Mouse (Mus musculus) thymus, postnatal 14 days (tissue): ENCODE measurements around the gene Slc15a1.

Source experiments
- DNase-seq: peaks from one replicate; pipeline ENCODE4 v3.0.0; 2021

Gene Slc15a1

DNA sequence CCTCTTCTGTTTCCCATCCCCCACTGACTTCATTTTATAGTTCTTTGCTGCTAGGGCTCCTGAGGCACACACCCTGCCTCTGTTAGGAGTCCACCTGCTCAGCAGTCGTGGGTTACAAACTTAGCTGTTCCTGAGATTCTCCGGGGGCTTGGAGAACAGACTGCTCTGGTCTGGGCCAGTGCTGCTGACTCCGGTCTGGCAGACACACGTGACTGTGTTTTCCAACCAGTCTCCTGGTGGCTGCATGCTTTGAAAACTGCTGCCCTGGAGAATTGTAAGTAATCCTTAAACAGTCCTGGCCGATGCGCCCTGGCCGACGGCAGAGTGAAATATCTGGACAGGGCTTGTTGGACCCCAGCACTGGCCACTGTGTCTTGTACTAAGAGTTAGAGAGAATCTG, 12.7 kb downstream of the Slc15a1 start:
- DNase-seq: no peak

DNA sequence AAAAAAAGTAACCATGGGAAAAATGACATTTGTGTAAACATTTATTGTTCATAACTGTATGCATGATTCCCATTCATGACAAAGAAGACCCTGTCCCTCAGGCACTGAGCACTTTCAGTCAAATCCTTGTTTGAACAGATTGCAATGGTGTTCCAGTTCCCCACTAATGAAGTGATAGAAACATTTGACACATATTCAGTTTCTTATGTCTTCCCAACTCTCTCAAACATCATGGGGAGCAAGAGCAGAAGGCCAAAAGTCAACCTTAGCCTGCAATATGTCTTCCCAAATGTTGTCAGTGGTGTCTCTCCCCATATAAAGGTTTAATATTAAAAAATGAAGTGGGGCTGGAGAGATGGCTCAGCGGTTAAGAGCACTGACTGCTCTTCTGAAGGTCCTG, 19.3 kb downstream of the Slc15a1 start:
- DNase-seq: no peak

DNA sequence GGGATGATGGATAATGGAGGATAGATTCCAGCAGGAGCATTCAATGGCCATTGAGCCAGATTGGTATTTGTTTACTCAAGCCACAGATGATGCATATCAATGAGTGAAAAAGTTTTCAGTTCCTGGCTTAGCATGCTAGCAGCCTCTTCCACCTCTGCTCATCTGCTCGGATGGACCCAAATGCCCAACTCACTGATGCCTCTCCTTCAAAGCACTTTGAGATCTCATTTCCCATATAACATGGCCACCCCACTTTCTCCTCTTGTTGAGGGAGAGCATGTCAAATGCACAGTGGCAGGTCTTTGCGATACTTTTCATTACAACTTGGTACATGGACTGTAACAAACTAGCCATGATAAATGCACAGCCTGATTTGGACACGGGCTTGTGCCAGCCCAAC, 20.6 kb downstream of the Slc15a1 start:
- DNase-seq: no peak

DNA sequence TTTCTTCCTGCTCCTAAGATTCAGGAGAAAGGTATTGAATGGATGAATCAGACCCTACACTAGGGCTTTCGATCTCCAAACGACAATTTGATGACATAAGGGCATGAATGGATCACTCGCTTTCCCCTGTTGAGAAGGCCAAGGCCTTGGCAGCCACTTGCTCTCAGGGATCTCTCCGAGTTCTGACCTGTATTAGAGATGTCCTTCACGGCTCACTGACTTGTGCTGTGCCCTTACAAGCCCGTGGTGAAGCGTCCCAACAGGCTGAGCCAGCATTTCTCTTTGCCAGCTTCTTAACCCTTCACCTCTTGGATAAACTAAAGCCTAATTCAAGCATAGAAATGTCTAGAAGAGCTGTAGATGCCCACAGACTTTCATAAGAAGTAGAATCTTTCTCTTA, 22.9 kb downstream of the Slc15a1 start:
- no peak for DNase-seq

DNA sequence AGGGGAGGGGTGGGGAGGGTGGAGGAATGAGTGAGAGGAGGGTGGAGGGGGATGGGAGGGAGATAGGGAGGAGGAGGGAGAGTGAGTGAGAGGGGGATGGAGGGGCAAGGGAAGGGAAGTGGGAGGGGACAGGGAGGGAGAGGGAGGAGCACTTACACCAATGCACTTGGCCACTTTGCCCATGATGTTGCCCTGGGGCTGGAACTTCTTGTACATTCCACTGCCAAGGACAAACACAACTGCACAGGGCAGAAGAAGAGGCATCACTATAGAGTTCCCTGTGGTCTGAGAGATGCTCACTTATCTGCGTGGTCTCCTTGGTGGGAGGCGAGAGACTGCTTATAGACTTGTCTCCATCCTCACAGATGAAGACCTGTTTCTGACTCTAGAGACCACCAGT, 23.5 kb downstream of the Slc15a1 start:
- no peak for DNase-seq

DNA sequence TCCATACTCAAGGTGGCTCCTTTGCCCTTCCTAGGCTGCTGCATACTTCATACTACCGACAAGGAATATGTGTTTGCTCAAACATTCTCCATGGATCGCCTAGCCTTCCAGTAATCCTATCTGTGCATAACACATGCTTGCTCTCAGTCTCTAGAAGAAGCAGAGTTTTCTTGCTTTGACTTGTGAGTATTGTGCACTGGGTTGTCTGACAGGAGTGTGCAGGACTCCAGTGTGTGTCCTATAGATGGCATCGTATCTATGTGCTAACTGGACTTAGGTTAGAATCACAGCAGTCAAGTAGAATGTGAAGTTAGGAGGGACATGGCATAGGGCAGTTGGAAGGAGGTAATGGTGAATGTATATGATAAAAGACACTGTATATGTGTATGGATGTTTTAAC, 26.0 kb downstream of the Slc15a1 start:
- no peak for DNase-seq

DNA sequence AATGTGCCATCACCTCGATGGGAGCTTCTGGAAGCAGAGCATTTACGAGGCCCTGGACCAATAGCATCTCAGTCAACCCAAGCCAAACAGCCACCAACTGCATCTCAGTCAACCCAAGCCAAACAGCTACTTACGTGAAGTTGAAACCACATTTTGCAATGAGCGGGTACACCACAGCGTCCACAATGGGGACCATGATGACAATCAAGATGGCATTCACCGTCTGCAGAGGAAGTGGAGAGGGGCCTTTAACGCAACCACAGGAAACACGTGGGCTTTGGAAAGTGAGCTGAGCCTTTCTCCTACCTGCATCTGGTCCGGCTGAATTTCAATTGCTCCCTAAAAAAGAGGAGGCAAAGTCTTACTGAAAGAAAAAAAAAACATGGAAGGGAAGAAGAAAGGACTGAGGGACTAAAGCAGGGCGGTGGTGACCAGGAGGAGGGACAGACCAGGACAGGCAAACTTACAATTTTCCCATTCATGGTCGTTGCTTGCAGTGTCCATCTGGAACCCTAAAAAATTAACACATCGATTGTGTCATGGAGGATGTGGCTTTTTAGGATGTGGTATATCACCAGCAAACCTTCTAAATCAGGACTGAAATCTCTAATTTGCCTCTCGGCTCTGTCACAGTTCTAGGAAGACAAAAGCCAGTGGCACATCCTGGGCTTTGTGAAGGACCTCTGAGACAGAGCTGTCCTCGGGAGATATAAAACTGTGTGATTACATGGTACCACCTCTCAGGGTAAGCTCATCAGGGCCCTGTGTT, 26.9 kb downstream of the Slc15a1 start:
- peak; percentile 54 for DNase-seq

DNA sequence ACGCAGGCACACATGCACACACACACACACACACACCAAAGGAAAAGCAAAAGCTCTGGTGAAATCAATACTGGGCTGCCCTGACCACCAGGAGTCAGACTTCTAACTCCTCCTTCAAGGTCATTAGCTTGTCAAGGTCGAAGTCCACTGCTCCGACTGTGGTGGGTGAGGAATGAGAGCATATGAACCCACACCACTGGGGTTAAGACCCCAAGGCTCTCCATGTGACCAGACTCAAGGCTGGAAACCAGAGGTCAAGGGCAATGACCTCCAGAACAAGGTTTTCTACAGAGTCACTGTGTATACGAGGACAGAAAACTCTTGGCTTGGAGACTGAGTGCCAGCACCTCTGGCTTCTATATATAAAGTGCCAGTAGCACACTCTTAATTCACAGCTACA, 31.2 kb downstream of the Slc15a1 start:
- no peak for DNase-seq

DNA sequence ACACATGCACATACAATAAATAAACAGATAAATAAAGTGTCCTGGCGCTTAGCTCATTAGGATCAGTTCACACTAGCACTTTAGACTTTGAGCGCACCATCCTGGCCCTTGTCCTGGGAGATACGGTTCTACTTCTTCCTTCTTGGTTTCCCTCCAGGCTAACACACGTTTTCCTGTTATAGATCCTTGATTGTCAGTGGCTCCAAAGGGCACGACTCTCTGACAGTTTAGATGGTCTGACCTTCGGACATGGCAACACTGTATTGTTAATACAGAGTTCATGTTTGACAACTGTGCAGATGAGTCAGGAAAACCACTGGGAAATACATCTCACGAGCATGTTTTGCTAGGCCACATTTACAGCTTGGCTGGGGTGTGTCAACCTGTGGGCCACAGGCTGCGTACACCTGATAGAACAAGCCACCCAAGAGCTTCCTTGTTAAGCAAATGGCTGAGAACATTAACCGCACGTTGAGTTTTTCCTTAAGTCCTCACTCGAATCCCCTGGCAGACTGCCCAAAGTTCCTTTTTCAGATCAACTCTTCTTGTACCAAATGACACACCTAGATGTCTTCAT, 33.4 kb downstream of the Slc15a1 start:
- no peak for DNase-seq

DNA sequence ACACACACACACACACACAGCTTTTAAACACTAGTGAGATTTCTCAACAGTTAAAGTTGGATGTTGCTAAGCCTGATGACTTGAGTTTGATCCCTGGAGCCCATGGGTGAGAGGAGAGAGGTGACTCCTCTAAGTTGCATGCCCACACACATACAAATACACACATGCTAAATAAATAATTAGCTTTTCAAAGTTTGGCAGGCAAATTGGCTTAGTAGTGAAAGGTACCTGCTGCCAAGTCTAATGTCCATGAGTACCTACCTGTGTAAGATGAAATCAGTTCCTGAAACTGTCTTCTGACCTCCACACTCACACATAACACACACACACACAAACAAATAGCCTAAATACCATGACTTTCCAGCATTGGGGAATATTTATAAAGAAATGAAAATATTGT, 35.5 kb downstream of the Slc15a1 start:
- DNase-seq: no peak

DNA sequence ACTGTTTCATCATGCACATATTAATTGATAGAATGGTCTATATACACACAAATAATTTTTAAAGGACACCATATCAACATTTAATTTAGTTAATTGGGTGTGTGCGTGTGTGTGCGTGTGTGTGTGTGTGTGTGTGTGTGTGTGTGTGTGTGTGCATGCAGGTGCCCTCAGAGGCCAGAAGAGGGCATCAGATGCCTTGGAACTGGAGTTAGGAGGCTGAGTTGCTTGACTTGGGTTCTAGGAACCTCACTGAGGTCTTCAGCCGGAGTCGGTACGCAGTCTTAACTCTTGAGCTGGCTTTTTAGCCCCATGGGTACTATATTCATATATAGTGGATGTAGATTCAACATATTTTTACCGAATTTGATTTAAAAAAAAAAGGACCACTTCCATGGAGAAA, 37.4 kb downstream of the Slc15a1 start:
- DNase-seq: no peak

DNA sequence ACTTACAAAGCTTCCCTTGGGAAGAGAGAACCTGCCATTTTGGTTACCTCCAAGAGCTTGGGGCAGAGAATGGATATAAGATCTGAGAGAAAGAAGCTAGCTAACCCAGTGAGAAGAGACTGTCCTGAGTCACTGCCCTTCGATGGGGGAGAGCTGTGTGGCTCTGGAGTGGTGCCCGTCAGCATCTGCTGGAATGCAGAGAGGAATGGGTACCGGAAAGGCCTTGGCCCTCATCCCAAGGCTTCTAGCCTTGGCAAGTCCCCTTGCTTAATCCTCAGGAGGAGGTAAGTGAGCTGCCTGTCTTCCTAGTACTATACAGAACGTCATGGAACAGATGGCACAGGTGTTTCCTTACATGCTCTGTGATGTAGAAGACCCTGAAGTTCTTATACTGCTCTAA, 38.6 kb downstream of the Slc15a1 start:
- DNase-seq: no peak

DNA sequence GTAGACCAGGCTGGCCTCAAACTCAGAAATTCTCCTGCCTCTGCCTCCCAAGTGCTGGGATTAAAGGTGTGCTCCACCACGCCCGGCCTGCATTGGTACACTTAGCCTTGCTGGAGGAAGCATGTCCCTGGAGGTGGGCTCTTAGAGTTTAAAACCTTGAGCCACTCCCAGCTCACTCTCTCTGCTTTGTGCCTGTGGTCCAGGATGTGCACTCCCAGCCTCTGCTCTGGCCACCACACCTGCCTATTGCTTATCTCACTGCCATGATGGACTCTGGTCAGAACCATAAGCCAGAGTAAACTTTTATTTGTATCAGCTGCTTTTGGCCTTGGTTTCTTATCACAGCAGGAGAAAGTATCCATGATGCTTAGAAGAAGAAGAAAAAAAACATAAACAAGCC, 40.7 kb downstream of the Slc15a1 start:
- DNase-seq: no peak

DNA sequence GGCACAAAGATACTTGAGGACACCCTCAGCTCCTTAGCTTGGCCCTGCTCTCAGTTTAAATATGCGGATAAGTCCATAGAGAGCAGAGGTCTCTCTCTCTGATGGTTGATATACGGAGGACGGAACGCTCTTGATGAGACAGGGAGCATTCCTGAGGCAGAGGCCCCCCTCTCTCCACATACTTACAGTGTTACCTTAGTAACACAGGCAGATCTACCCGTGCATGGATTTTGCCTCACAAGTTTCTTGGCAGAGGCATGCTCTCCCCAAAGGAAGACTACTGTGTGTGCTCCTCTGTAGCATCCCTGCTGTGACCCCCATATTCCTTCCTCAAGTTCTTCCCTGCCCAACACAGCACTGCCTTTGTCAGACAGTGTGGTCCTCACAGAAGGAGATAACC, 42.3 kb downstream of the Slc15a1 start:
- no peak for DNase-seq

DNA sequence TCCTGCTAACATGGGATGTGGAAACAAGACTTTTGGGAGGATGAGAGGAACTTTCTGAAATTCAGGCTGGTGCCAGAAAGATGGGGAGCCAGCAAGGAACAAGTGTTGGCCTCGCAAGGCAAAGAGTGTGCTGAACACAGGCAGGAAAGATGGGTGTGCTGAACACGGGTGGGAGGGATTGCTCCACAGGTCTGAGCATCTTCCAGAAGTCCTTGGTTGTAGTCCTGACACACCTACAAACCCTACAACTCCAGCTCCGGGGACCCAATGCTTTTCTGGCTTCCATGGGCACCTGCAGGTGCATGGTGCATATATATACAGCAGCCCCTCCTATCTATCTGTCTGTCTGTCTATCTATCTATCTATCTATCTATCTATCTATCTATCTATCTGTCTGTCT, 44.1 kb downstream of the Slc15a1 start:
- DNase-seq: no peak

DNA sequence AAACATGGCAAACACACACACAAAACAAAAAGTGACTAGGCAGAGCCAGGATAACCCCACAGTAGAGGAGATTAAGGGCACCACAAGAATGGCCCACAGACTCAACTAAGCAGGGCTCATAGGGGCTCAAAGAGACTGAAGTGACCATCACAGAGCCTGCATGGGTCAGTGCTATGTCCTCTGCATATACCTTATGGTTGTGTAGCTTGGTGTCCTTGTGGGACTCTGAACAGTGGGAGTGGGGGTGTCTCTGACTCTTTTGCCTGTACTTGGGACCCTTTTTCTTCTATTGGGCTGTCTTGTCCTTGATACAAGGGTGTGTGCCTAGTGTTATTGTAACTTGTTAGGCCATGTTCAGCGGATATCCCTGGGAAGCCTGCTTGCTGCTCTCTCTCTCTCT, 46.5 kb downstream of the Slc15a1 start:
- no peak for DNase-seq

DNA sequence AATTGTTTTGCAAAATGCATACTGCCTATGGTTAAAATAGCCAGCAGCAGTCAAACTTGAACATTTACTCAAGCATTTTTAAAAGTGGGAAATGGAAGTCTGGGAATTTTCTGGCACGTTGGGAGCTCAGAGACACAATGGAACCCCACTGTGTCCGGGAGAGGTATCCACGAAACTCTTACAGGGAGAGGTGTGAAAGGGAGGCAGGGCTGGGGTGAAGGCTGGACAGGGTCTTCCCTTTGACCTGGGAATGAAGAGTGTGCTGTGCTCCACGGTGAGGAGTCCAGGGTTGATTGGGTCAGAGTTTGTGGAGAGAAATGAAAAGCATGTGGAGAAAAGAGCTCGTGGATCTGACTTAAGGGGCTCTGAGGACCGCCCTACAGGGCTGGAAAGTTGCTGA, 47.5 kb downstream of the Slc15a1 start:
- DNase-seq: no peak

DNA sequence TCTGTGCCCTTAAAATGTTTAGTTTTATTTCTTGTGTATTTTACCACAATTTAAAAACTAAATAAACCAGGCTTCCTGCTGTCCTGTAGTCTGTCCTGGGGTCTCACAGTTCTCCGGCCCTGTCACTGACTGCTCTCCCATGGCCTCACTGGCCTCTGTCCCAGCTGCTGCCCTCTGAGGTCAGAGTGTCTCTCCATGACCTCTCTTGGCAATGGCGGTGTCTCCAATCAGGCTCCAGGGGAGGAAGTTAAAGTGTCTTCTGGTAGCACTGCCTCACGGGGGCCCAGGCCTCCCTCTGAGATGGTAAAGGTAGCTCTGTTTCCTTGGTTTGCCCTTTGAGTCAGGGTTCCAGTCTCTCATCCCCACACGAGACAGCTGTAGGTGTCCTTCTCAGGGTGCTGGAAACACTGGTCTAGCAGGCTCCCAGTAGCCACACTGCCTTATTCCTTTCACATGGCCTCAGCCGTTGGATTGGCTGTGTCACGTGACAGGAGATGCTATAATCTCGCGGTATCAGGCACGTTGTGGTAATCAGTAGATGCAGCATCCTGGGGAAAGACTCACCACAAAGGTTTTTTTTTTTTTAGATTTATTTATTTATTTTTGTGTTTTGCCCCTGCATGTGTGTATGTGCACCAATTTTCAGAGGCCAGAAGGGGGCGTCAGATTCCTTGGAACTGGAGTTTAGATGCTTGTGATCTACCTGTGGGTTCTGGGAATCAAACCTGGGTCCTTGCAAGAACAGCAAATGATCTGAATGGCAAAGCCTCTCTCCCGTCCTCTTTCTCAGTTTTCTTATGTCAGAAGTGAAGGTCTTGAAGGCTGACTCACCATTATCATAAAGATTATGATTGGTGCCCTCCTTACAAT, 48.4 kb downstream of the Slc15a1 start:
- DNase-seq: no peak

DNA sequence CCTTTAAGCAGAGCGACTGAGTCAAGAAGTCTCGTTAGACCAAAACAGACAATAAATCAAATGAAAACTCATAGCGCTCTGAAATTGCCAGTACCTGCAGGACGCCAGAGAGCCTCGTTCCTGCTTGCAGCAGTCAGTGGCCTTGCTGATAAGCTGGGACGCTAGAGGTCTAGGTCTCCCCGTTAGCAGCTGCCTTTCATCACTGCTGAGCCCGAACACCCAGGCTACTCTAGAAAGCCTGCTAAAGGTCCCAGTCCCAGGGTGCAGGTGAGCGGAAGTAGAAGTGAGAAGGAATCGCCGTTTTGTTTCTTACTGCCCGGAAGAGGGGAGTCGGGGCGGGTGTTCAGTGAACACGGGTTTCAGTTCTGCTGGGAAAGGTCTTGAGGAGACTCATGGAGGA, 49.1 kb downstream of the Slc15a1 start:
- DNase-seq: no peak

DNA sequence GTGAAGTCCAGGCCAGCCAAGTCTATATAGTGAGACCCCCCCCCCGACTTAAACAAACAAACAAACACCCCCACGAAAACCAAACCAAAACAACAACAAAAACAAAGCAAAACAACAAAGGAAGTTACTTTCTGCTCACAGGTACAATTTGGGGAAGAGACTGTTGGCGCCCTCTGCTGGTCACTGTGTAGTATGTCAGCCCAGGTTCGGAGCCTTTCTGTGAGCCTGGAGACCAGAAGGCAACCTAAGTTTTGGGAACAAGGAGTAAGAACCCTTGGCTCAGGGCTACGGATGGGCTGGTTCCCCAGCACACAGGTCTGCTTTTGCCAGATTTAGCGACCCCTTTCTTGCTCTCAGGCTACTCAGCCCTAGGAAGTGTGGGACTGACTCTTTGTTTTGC, 49.5 kb downstream of the Slc15a1 start:
- DNase-seq: peak; percentile 60

DNA sequence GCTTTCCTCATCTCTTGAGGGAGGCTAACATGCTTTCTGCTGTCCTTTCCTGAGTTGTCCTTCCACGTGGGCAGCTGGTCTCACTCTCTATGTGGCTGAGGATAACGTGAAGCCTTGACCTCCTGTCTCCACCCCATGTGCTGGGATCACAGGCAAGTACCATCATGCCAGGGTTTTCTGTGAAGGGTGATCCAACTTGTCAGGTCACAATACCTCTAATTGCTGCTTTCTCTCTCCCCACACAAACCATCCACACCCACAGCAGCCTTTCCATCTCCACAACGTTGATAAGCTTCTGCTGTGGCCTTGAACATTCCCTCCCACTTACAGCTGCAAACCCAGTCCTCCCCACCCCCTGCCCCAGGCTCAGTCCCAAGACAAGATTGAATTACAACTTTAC, 51.9 kb downstream of the Slc15a1 start:
- DNase-seq: no peak

DNA sequence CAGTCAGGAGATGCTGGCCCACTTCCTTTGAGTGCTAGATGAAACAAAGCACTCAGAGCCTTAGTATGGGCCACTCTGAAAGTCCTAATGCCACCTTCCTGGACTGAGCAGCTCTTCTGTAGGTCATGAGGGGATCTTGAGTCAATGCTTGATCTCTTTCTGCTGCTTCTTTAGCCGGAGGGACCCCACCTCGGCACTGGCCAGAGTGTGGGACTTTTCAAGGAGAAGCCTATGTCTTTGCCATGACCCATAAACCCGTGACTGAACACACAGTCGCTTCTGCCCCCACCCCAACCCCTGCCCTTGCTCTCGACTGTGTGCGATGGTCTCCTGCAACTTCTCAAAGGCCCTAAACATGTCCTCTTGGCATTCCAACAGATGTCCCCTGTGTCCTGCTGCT, 52.8 kb downstream of the Slc15a1 start:
- DNase-seq: no peak

DNA sequence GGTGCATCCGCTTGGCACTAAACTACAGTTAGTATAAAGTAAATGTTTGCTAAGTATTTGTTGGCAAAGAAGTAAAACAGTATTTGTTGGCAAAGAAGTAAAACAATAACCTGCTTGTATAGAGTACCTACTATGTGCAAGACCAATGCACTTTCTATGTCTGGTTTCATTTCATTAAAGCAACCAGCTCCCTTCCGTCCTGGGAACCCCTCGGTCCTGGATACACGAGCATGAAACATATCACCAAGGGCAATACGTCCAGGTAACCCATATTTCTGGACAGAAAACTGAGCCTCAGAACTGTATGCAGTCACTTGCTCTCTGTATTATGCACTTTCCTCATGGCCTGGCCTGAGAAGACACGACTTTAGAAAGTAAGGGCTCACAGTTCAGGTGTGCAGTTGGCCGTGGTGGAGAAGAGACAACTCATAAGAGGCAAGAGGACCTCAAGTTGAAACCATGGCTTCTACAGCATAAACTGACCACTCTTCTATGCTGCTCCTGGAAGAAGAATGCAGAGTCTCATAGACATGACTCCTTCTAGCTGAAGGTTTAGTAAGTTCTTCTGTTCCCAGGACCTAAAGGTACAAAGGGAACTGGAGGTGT, 53.5 kb downstream of the Slc15a1 start:
- DNase-seq: no peak
